Comparison of ENCODE assay signal across 12 mouse cellular contexts in genomic region chr1:180944553-180944952, GRCm38 (mm10). TPM values are rescaled to one million over a fixed set of nuclear protein-coding genes. Genes with fewer than 3 reads are reported as not detected.
DNase-seq lines count a peak whose midpoint lies in the region; ATAC-seq lines count a peak whose summit lies in the region.
"Had no signal": no experiment of that assay in that cellular context is flagged by ENCODE, and none has a peak within 500 bp of the region (broad histone marks: within the 10 kb centered on the region; RNA-seq: fewer than 3 reads in every experiment).

No protein-coding gene starts in this region.

- ATAC-seq in kidney, embryonic 16.5 days (ENCODE audit: low FRiP score, low TSS enrichment), result no peak
- no peak for ATAC-seq in limb, embryonic 11.5 days (ENCODE audit: insufficient number of reproducible peaks, low FRiP score, low TSS enrichment, low read depth)
- ATAC-seq: Patski had no signal

- no peak overlapping the region for H3K4me3 ChIP-seq in kidney, embryonic 16.5 days (ENCODE audit: low read length)
- no peak overlapping the region for H3K4me3 ChIP-seq in limb, embryonic 11.5 days (ENCODE audit: low read depth, low read length)
- H3K4me3 ChIP-seq: neural tube, embryonic 12.5 days had no signal

- DNase-seq in kidney, adult 9 months, result no peak
- peak; percentile 51 for DNase-seq in adrenal gland, adult 8-10 months
- DNase-seq in limb, embryonic 11.5 days (ENCODE audit: low spot score), result no peak
- peak; percentile 26 to 59 for DNase-seq in monocyte, adult 2 months (ENCODE audit: low read depth in 1 of 2, low spot score in 2 of 2)
- DNase-seq in left cerebral cortex, postnatal 4 days, result no peak
- no peak for DNase-seq in frontal cortex, postnatal 25 days (ENCODE audit: low spot score in 2 of 2)
- no peak for DNase-seq in thymus, postnatal 36 days
- DNase-seq: cerebellum, postnatal 10 days; kidney, postnatal 4 days had no signal

- H3K9ac ChIP-seq in kidney, embryonic 16.5 days (replicated peaks; ENCODE audit: low read length), result no peak overlapping the region
- H3K9ac ChIP-seq in limb, embryonic 11.5 days (ENCODE audit: low read length), result no peak overlapping the region
- H3K9ac ChIP-seq: neural tube, embryonic 12.5 days had no signal

- H3K9me3 ChIP-seq in kidney, embryonic 16.5 days (ENCODE audit: low read length), result no peaks in the 10 kb centered on the region
- H3K9me3 ChIP-seq in limb, embryonic 11.5 days (ENCODE audit: control insufficient read depth, low read length), result no peaks in the 10 kb centered on the region
- H3K9me3 ChIP-seq: neural tube, embryonic 12.5 days had no signal

- H3K4me1 ChIP-seq in kidney, embryonic 16.5 days (ENCODE audit: insufficient read depth, low read length), result peaks cover 37% of the 10 kb centered on the region
- peaks cover 14% of the 10 kb centered on the region for H3K4me1 ChIP-seq in limb, embryonic 11.5 days (ENCODE audit: control insufficient read depth, insufficient read depth, low read length)

- 83% methylated on average over 4 of the region's 4 CpGs for WGBS in kidney, embryonic 16.5 days
- 76% methylated on average over 4 of the region's 4 CpGs for WGBS in limb, embryonic 11.5 days

- peaks cover 4% of the 10 kb centered on the region for H3K27me3 ChIP-seq in kidney, embryonic 16.5 days (ENCODE audit: insufficient read depth, low read length)
- H3K27me3 ChIP-seq in limb, embryonic 11.5 days (ENCODE audit: control insufficient read depth, insufficient read depth, low read length), result peaks cover 19% of the 10 kb centered on the region
- H3K27me3 ChIP-seq: Patski had no signal

- peak overlapping the region; percentile 84; the same call in 1 of the 2 replicates for H3K27ac ChIP-seq in kidney, embryonic 16.5 days (ENCODE audit: low read length)
- peak overlapping the region; percentile 76 for H3K27ac ChIP-seq in limb, embryonic 11.5 days (replicated peaks; ENCODE audit: low read depth, low read length)
- H3K27ac ChIP-seq: neural tube, embryonic 12.5 days had no signal

- H3K4me2 ChIP-seq in kidney, embryonic 16.5 days (replicated peaks; ENCODE audit: low read depth, low read length), result no peak overlapping the region
- no peak overlapping the region for H3K4me2 ChIP-seq in limb, embryonic 11.5 days (ENCODE audit: low read depth, severe bottlenecking)

- no peaks in the 10 kb centered on the region; the same call in 1 of the 2 replicates for H3K36me3 ChIP-seq in kidney, embryonic 16.5 days (ENCODE audit: insufficient read depth, low read length)
- H3K36me3 ChIP-seq in limb, embryonic 11.5 days (ENCODE audit: control insufficient read depth, insufficient read depth, low read length), result no peaks in the 10 kb centered on the region
- H3K36me3 ChIP-seq: neural tube, embryonic 12.5 days had no signal

- intact Hi-C loops in left cerebral cortex, postnatal 4 days (cut with DNase I), result no loop called here

RNA-seq across cellular contexts. Expression of gene Tmem63a, which starts 2.4 kb away (rescaled TPM):
- 11.8 and 13.1 TPM in 2 replicates for polyA plus RNA-seq in kidney, embryonic 16.5 days (2015; fragmentation: Nextera tagmentation; extraction: Ambion mirVana)
- 10 to 100 TPM; 79.6 to 95.9 (median 87.5) TPM for total RNA-seq in adrenal gland, adult 8-10 months (2022)
- polyA plus RNA-seq in limb, embryonic 11.5 days (2014; fragmentation: Nextera tagmentation; extraction: Ambion mirVana), result 5.6 and 6.1 TPM in 2 replicates
- total RNA-seq in left cerebral cortex, postnatal 4 days (2021), result 1 to 10 TPM; 1.8 to 3.3 TPM

RNA-seq across cellular contexts. Expression of gene Lefty1, which starts 9.7 kb away (rescaled TPM):
- polyA plus RNA-seq in kidney, embryonic 16.5 days (2015; fragmentation: Nextera tagmentation; extraction: Ambion mirVana), result 1.2 TPM in 2 replicates
- 10 to 100 TPM in 3 of 4 experiments, 1 to 10 TPM in 1; 5.8 to 22.3 (median 14.0) TPM for total RNA-seq in adrenal gland, adult 8-10 months (2022)
- polyA plus RNA-seq in limb, embryonic 11.5 days (2014; fragmentation: Nextera tagmentation; extraction: Ambion mirVana), result 0.12 and 1.4 TPM in 2 replicates
- 1 to 10 TPM; 2.9 to 3.4 TPM for total RNA-seq in left cerebral cortex, postnatal 4 days (2021)

RNA-seq across cellular contexts. Expression of gene Pycr2, which starts 40.5 kb away (rescaled TPM):
- 111 TPM in 2 replicates for polyA plus RNA-seq in kidney, embryonic 16.5 days (2015; fragmentation: Nextera tagmentation; extraction: Ambion mirVana)
- 10 to 100 TPM; 46.5 to 54.7 (median 50.7) TPM for total RNA-seq in adrenal gland, adult 8-10 months (2022)
- polyA plus RNA-seq in limb, embryonic 11.5 days (2014; fragmentation: Nextera tagmentation; extraction: Ambion mirVana), result 120 and 137 TPM in 2 replicates
- 10 to 100 TPM; 28.6 to 31.6 TPM for total RNA-seq in left cerebral cortex, postnatal 4 days (2021)

RNA-seq across cellular contexts. Expression of gene Lefty2, which starts 51.6 kb away (rescaled TPM):
- polyA plus RNA-seq in kidney, embryonic 16.5 days (2015; fragmentation: Nextera tagmentation; extraction: Ambion mirVana), result 0.12 TPM in 1 of 2 replicates, not detected in the other
- 1 to 10 TPM; 1.1 to 3.0 (median 1.4) TPM for total RNA-seq in adrenal gland, adult 8-10 months (2022)
- polyA plus RNA-seq in limb, embryonic 11.5 days (2014; fragmentation: Nextera tagmentation; extraction: Ambion mirVana), result 0.08 TPM in 1 of 2 replicates, not detected in the other
- total RNA-seq in left cerebral cortex, postnatal 4 days (2021), result 10 to 100 TPM in 1 of 2 experiments, 1 to 10 TPM in 1; 9.9 to 14.0 TPM
- polyA plus RNA-seq: neural tube, embryonic 12.5 days had no signal

Comparison
In these comparisons a context has a peak if more than half of its experiments do, and no peak if none do; other contexts are left out.
1. DNase-seq: peak in adrenal gland, adult 8-10 months (single experiment) and monocyte, adult 2 months (2 of 2); none in kidney, adult 9 months (single experiment), limb, embryonic 11.5 days (single experiment), left cerebral cortex, postnatal 4 days (single experiment), frontal cortex, postnatal 25 days (0 of 2) and thymus, postnatal 36 days (0 of 2).
2. RNA of gene Tmem63a, which starts 2.4 kb away (total RNA-seq): 79.6 to 95.9 TPM in adrenal gland, adult 8-10 months; 1.8 to 3.3 TPM in left cerebral cortex, postnatal 4 days; every median in the first group is over 10 times any median in the second.